Comparison of ENCODE assay signal across 17 mouse cellular contexts in genomic region chr3:142332716-142333115, GRCm38 (mm10).
DNase-seq lines count a peak whose midpoint lies in the region; ATAC-seq and TF ChIP-seq lines count a peak whose summit lies in the region.
"Had no signal": no experiment of that assay in that cellular context is flagged by ENCODE, and none has a peak within 500 bp of the region (broad histone marks: within the 10 kb centered on the region; RNA-seq: fewer than 3 reads in every experiment).

No protein-coding gene starts in this region.

- no peak overlapping the region for H3K9ac ChIP-seq in heart, embryonic 13.5 days
- H3K9ac ChIP-seq in liver, embryonic 13.5 days: no peak overlapping the region
- no peak overlapping the region for H3K9ac ChIP-seq in midbrain, embryonic 14.5 days (replicated peaks; ENCODE audit: low read length)
- H3K9ac ChIP-seq in hindbrain, postnatal 0 days (replicated peaks; ENCODE audit: low read length): no peak overlapping the region
- H3K9ac ChIP-seq: hindbrain, embryonic 13.5 days; neural tube, embryonic 13.5 days had no signal

- no peak overlapping the region for H3K4me3 ChIP-seq in heart, embryonic 13.5 days
- peak overlapping the region; percentile 46 for H3K4me3 ChIP-seq in megakaryocyte, embryonic 14.5 days (replicated peaks)
- H3K4me3 ChIP-seq in liver, embryonic 13.5 days (replicated peaks): no peak overlapping the region
- no peak overlapping the region for H3K4me3 ChIP-seq in midbrain, embryonic 14.5 days (replicated peaks; ENCODE audit: low read depth, low read length)
- H3K4me3 ChIP-seq in hindbrain, postnatal 0 days (ENCODE audit: low read length): no peak overlapping the region
- H3K4me3 ChIP-seq: hindbrain, embryonic 13.5 days; neural tube, embryonic 13.5 days had no signal

- H3K36me3 ChIP-seq in heart, embryonic 13.5 days: peaks cover 8% of the 10 kb centered on the region; the same call in 1 of the 2 replicates
- H3K36me3 ChIP-seq in megakaryocyte, embryonic 14.5 days (replicated peaks; ENCODE audit: low read length): peaks cover 18% of the 10 kb centered on the region
- H3K36me3 ChIP-seq in liver, embryonic 13.5 days: no peaks in the 10 kb centered on the region
- H3K36me3 ChIP-seq in midbrain, embryonic 14.5 days (ENCODE audit: control insufficient read depth, insufficient read depth, low read length): no peaks in the 10 kb centered on the region
- H3K36me3 ChIP-seq in hindbrain, postnatal 0 days (ENCODE audit: insufficient read depth, low read length): no peaks in the 10 kb centered on the region
- H3K36me3 ChIP-seq: hindbrain, embryonic 13.5 days; neural tube, embryonic 13.5 days had no signal

- no peak for DNase-seq in heart, postnatal 4 days
- DNase-seq in liver, embryonic 13.5 days: no peak
- no peak for DNase-seq in midbrain, embryonic 14.5 days
- DNase-seq in lung, postnatal 10 days: no peak
- DNase-seq in hindbrain, postnatal 0 days (ENCODE audit: low spot score): no peak
- DNase-seq: adrenal gland, postnatal 14 days; B cell, adult 2 months; cerebellum, adult 9-10 months; embryo, embryonic 11 days; kidney, adult 18-20 months; kidney, postnatal 14 days had no signal

- peak overlapping the region; percentile 36; the same call in 1 of the 2 replicates for H3K27ac ChIP-seq in heart, embryonic 13.5 days (replicated peaks)
- no peak overlapping the region for H3K27ac ChIP-seq in liver, embryonic 13.5 days
- H3K27ac ChIP-seq in midbrain, embryonic 14.5 days (replicated peaks; ENCODE audit: low read depth, low read length): no peak overlapping the region
- no peak overlapping the region for H3K27ac ChIP-seq in hindbrain, postnatal 0 days
- H3K27ac ChIP-seq: hindbrain, embryonic 13.5 days; macrophage; neural tube, embryonic 13.5 days had no signal

- ATAC-seq in heart, embryonic 13.5 days (ENCODE audit: extremely low read depth, insufficient number of reproducible peaks, low FRiP score, low TSS enrichment): no peak
- no peak for ATAC-seq in megakaryocyte, adult 5-6 weeks (ENCODE audit: poor library complexity, severe bottlenecking)
- ATAC-seq in liver, embryonic 13.5 days (ENCODE audit: low read depth): peak; percentile 70; the same call in 1 of the 2 replicates
- ATAC-seq in midbrain, embryonic 14.5 days (ENCODE audit: low FRiP score, low TSS enrichment): no peak
- no peak for ATAC-seq in hindbrain, postnatal 0 days

- no peak for TF ChIP-seq CTCF in hindbrain, postnatal 0 days (IDR thresholded peaks at IDR 0.05; ENCODE audit: low read depth)

- no peaks in the 10 kb centered on the region for H3K27me3 ChIP-seq in heart, embryonic 13.5 days (replicated peaks)
- no peaks in the 10 kb centered on the region for H3K27me3 ChIP-seq in megakaryocyte, embryonic 14.5 days (replicated peaks)
- no peaks in the 10 kb centered on the region for H3K27me3 ChIP-seq in liver, embryonic 13.5 days
- no peaks in the 10 kb centered on the region for H3K27me3 ChIP-seq in midbrain, embryonic 14.5 days (ENCODE audit: control insufficient read depth, insufficient read depth, low read length)
- H3K27me3 ChIP-seq in hindbrain, postnatal 0 days (ENCODE audit: insufficient read depth, low read length): no peaks in the 10 kb centered on the region
- H3K27me3 ChIP-seq: hindbrain, embryonic 13.5 days; neural tube, embryonic 13.5 days had no signal

- 20% methylated on average over 4 of the region's 4 CpGs for WGBS in heart, embryonic 13.5 days
- 10% methylated on average over 4 of the region's 4 CpGs for WGBS in liver, embryonic 13.5 days (ENCODE audit: insufficient replicate concordance)
- WGBS in midbrain, embryonic 14.5 days: 71% methylated on average over 4 of the region's 4 CpGs
- WGBS in hindbrain, postnatal 0 days: 80% methylated on average over 4 of the region's 4 CpGs

- H3K4me1 ChIP-seq in heart, embryonic 13.5 days: peaks cover 43% of the 10 kb centered on the region
- H3K4me1 ChIP-seq in megakaryocyte, embryonic 14.5 days: peaks cover 85% of the 10 kb centered on the region
- H3K4me1 ChIP-seq in liver, embryonic 13.5 days (replicated peaks): peaks cover 14% of the 10 kb centered on the region
- H3K4me1 ChIP-seq in midbrain, embryonic 14.5 days (ENCODE audit: control insufficient read depth, insufficient read depth, low read length): no peaks in the 10 kb centered on the region
- H3K4me1 ChIP-seq in hindbrain, postnatal 0 days (ENCODE audit: insufficient read depth, low read length): no peaks in the 10 kb centered on the region
- H3K4me1 ChIP-seq: hindbrain, embryonic 13.5 days; neural tube, embryonic 13.5 days had no signal

- no peak overlapping the region for H3K4me2 ChIP-seq in heart, embryonic 13.5 days
- no peak overlapping the region for H3K4me2 ChIP-seq in liver, embryonic 13.5 days
- H3K4me2 ChIP-seq in midbrain, embryonic 14.5 days (ENCODE audit: low read length): no peak overlapping the region
- H3K4me2 ChIP-seq in hindbrain, postnatal 0 days (ENCODE audit: low read depth, low read length): no peak overlapping the region
- H3K4me2 ChIP-seq: hindbrain, embryonic 13.5 days; neural tube, embryonic 13.5 days had no signal

- no peaks in the 10 kb centered on the region for H3K9me3 ChIP-seq in heart, embryonic 13.5 days
- no peaks in the 10 kb centered on the region for H3K9me3 ChIP-seq in megakaryocyte, embryonic 14.5 days
- no peaks in the 10 kb centered on the region for H3K9me3 ChIP-seq in liver, embryonic 13.5 days (replicated peaks)
- no peaks in the 10 kb centered on the region for H3K9me3 ChIP-seq in midbrain, embryonic 14.5 days (ENCODE audit: control insufficient read depth, low read length)
- no peaks in the 10 kb centered on the region for H3K9me3 ChIP-seq in hindbrain, postnatal 0 days (ENCODE audit: low read length)
- H3K9me3 ChIP-seq: hindbrain, embryonic 13.5 days; neural tube, embryonic 13.5 days had no signal
